Mouse (Mus musculus) pancreas, adult 10 weeks (tissue): ENCODE data around the gene Tnp2. TPM values are rescaled to one million over a fixed set of nuclear protein-coding genes. Genes with fewer than 3 reads are reported as not detected.

ENCODE experiments used
- polyA plus RNA-seq: library from polyadenylated mRNA; stranded (reverse); fragments of 350-450 nt; fragmentation: Illumina TruSeq; extraction: RNeasy Lipid Tissue Mini Kit (QIAGEN cat#74804); gene quantifications from one replicate; pipeline ENCODE4 v1.2.3, GENCODE M21; 2015; ENCODE audit warnings: low read depth, low replicate concordance; ENCODE audit not compliant: insufficient read depth

The Tnp2 gene
- not detected for polyA plus RNA-seq

DNA sequence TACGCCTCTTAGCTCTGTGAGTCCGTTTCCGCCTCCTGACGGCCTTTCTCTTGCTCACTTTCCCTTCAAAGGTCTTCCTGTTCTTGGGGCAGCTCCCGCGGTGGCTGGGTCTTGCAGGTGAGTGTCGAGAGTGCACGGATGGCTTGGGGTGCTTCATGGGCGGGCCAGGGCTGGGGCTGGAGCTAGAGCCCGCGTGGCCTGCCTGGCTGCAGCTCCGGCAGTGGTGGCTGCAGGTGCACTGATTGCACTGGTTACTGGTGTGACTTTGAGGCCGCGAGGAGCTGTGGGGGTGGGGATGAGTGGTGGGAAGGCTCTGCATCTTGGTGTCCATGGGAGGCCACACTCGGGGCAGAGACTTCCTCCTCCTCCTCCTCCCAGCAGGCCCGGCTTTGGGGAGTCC lies at the start of gene Tnp2:
Gene Tnp2, minus strand, starts transcription at position 390 of the 400 bp plus-strand sequence.

DNA sequence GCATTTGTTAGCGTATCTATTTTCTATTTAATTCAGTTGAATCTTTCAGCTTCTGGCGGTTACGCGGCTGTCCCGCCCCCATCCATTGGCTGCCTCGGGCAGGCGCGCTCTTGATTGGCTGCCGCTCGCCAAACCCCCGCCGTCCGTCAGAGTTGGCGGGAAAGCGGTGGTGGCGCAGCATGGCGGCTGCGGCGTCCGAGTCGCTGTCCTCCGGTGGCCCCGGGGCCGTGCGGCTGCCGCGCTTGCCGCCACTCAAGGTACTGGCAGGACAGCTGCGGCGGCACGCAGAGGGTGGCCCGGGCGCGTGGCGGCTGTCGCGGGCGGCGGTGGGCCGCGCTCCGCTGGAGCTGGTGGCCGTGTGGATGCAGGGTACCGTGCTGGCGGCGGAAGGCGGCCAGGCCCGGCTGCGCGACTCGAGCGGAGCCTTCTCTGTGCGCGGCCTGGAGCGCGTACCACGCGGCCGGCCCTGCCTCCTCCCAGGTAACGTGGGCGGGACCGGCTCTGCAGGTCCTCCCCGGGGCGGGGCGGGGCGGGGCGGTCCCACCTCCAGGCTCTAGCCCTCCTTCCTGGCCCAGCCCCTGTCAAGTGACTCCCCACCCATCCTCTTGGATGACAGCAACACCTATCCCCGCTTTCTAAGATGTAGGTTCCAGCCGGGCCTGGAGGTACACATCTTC lies 46.6 kb upstream of the Tnp2 start, which contains the start of gene Rmi2:
Gene Rmi2, plus strand, starts transcription at position 149 of the 677 bp plus-strand sequence.

DNA sequence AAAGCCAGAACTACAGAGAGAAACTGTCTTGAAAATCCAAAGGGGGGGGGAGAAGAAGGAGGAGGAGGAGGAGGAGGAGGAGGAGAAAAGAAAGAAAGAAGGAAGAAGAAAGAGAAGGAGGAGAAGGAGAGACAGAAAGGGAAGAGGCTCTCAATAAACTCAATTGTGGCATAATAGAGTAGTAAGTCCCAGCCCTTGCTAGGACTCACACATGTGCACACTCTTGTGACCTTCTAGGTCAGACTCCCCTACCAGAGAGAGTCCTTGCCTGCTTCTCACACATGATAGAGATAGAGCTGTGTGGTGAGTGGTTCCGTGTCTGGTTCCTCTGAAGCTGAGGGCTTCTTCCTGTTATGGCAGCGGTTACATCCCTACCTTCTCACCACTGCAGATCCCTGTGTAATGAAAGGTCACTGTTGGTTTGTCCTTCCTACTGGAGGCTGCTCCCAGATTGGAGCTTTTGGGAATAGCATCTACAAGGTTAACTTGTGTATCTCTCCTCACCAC lies 24.5 kb upstream of the Tnp2 start, which contains the start of gene Gm11172:
Gene Gm11172, plus strand, starts transcription at position 51 of the 507 bp plus-strand sequence.

DNA sequence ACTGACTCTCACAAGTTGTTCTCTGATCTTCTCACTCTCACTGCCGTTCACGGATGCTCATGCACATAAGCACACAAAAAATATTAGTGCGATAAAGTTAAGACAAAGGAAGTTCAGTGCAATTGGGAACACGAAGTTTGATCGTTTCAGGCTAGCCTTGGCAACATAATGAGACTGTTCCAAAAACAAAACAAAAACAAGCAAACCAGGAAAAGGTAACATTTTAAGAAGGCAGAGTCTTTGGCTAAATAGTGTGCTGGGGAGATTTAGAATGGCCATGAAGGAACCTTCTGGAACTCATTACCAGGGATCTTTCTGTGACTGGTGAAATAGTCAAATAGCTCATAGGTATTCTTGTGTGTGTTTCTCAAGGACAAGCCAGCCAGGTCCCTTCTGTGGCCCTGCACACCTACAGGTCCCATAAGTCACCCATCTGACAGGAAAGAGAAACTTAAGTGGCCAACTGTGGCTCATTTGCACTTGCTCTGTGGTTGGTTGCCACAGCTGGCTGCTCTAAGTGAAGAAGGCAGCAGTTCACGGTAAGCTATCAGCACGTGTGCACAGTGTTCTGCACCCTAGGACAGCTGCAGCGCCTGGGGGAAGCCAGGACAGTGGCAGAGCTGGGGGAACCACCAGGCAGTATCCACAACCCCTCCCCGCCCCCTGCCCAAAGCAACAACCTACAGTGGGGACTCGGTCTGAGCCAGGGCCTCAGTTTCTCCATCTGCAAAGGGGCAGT lies 17.5 kb upstream of the Tnp2 start, which contains the start of gene Prm1:
Gene Prm1, minus strand, starts transcription at position 51 of the 739 bp plus-strand sequence.

DNA sequence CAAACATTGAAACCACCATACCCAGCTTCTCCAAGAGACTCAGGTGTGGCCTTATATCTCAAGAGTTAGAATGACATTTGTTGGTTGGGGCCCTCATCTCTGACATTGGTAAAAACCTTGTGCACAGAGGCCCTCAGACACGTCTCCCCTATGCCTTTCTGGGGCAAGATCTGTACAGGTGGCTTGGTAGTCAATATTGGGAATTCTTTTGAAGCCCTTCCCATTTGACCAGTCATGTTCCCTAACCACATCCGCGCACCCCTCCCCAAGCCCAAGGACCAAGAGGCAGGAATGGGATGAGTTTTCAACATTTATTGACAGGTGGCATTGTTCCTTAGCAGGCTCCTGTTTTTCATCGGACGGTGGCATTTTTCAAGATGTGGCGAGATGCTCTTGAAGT lies 7.6 kb upstream of the Tnp2 start, which contains the start of gene Prm2:
Gene Prm2, minus strand, starts transcription at position 101 of the 400 bp plus-strand sequence.

DNA sequence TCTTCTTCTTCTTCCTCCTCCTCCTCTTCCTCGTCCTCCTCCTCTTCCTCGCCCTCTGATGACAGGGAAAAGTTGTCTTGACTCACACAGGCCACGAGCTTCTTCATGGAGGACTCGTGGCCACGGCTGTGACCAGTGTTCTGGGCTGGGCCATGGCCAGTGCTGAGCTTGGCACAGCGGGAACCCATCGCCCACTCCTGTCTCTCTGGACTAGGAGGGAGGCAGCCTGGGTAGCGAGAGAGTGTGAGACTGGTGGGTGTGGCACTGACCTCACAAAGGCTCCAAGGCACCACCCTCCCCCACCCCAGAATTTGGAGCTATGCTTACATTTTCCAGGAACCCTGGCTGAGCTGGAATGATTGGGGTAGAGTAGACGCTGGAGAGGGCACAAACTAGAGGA lies 2.2 kb upstream of the Tnp2 start, which contains the start of gene Prm3:
Gene Prm3, minus strand, starts transcription at position 213 of the 400 bp plus-strand sequence.

DNA sequence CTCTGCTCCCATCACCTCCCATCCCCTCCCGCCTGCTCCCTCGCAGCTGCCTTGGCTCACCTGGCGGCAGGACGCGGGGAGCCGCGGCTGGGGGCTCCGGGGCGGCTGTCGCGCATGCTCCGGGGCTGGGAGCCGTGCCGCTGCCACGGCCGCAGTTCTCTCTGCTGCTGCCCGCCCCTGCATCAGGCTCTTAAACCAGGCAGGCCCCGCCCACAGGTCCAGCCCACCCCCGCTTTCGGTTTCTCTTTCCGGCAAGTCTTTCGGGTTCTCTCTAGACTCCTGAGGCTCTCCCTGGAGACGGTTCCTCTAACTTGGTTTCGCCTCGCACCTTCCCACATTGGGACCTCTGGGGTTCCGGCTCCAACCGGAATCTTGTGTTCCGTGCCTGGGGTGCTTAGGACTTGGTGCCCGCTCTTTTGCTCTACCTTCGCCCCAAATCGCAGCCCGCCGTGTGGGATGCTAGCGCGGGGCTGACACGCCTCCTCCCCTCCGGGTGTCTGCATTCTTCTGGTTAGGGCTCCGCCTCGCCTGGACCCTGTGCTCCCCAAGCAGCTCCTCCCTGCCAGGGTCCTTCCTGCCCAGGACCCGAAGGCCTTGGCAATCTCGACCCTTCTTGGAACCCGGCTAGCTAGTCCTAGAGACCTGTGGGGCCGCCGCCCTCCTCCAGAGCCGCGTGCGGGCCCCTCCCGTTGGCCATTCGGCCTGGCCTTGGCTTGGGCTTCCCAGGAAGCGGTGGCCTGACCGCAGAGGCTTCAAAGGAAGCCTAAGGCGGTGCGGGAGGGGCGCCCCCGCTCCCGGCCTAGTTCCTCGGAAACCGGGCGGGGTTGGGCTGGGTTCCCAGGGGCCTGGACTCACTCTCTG lies 2.9 kb downstream of the Tnp2 start, which contains the start of gene Socs1:
Gene Socs1, minus strand, starts transcription at position 166 of the 861 bp plus-strand sequence.

Other genes starting within 250 kb of the Tnp2 start
- gene Dexi, start 245.6 kb downstream of the Tnp2 start, polyA plus RNA-seq: 24.7 TPM
- gene Clec16a, start 243.3 kb downstream of the Tnp2 start, polyA plus RNA-seq: 3.0 TPM
- gene Socs1, start 3.1 kb downstream of the Tnp2 start, polyA plus RNA-seq: 0.83 TPM
- gene Prm3, start 2.3 kb upstream of the Tnp2 start, polyA plus RNA-seq: not detected
- not detected for gene Prm2, start 7.5 kb upstream of the Tnp2 start, polyA plus RNA-seq
- gene Prm1, start 17.2 kb upstream of the Tnp2 start, polyA plus RNA-seq: not detected
- gene Gm11172, start 24.3 kb upstream of the Tnp2 start, polyA plus RNA-seq: not detected
- not detected for gene Rmi2, start 46.4 kb upstream of the Tnp2 start, polyA plus RNA-seq